Mouse (Mus musculus): ENCODE results near the gene Il1rl1. TPM values are rescaled to one million over a fixed set of nuclear protein-coding genes. Genes with fewer than 3 reads are reported as not detected.

The Il1rl1 gene
- total RNA-seq, 2 experiments from 2014 or later = 0.10 TPM

DNA sequence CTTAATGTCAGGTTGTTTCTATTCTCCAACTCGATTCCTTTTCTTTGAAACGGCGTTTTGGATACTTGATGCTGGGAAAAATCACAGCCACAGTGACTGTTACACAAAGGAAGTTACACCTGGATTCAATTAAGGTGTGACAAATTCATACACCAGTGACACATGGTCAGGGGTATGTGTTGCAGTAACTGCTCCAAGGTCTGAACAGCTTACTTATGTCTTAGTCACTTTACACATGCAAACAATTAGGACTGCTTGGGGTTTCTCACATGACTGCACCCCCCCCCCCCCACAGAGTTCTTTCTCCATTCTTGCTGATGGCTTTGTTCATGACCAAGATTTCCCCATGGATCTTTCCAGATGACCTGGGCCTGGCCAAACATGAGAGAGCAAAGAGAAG lies 6.6 kb downstream of the Il1rl1 start:
- no peak for DNase-seq (ENCODE audit: low spot score in 2 of 2)

DNA sequence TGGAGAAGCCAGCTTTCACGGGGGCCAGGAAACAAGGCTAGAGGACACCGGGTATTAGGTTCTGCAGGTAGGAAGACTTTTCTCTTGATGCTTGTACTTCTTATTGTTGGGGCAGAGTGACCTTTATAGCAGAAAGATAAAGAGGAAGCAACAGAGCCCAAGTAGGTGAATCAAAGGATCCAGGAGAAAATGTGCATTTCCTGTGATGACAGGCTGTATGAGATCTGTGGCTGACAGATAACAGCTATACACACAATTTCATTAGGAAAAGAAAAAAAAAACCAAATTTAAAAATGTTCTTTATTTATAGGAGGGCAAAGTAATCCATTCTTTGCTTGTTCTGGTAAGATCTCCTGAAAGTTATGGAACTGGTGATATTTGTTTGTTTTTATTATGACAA lies 8.0 kb downstream of the Il1rl1 start:
- DNase-seq (ENCODE audit: low spot score in 2 of 2) = no peak

DNA sequence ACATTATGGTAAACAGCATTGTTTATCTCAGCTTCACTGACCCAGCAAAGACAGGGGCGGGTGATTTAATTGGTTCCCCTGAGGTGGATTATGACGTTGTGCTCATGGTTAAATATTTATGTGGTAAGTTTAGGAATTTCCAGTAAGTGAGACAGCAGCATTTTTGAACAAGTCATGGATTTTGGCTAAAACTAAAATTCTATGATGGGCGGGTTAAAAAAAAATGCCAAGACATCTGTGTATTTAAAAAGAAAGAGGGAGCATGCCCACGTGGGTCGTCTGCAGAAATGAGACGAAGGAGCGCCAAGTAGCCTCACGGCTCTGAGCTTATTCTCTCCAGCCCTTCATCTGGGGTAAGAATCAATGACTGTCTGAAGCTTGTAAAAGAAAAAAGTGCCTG lies 10.1 kb downstream of the Il1rl1 start:
- DNase-seq (ENCODE audit: low spot score in 2 of 2) = no peak

DNA sequence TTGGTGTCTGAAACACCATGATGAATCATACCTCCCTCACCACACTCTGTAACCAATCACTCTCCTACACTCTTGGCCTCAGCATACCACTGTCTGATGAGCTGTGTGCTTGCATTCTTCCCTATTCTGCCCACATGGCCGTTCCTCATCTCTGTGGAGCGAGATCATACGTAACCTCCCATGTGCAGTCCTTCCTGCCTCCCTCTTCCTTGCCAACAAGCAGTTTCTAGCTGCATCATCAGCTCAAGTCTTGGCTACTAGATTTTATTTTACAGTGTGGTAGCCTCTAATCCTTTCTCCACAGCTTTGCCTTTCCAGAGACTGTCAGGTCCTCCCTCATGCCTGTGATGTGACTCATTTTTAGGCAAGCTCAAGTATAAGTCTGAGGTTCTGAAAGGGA lies 15.4 kb downstream of the Il1rl1 start:
- DNase-seq (ENCODE audit: low spot score in 2 of 2) = peak in 1 of 2 experiments; percentile 17

DNA sequence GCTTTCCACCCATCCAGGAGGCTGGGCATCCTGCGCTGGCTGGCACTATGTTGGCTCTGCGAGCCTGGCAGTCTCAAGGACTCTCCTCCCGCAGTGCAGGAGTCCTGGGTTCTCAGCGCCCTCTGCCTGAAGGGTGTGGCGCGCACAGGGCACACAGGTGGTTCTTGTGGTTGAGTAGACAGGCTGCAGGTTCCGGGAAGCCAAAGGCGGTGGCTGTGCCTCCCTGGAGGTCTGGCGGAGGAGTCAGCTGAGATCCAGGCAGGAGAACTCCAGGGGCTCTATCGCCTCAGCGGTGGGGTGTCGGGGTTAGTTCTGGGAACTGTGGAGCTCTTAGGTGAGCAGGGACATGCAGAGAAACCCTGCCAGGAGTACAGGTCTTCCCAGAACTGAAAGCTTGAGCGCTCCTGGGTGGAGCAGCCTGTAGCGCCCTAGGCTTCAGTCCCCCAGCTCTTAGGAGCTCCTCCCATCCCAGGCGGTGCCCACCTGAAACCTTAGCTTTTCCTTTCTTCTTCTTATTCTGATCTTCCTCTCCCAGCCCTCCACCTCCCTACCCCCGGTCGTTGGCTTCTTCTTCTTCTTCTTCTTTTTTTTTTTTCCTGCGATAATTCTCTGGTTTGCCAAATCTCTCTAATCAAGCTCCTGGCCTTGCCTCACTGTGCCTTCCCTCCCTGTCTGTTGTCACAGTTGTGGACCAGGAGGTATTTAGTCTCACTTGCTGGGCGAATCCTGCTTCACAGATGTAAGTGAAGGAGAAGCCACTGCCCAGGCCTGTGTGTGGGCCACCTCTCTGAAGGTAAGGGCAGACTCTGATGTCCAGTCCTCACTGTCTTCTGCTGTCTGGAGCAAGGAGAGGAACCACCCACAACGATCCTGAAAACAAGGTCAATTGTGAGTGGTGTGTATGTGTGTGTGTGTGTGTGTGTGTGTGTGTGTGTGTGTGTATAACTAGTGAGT lies 36.4 kb downstream of the Il1rl1 start, which contains the start of gene Il18r1:
Gene Il18r1 (plus strand): TSS at position 76 of the 954 bp plus-strand sequence.
- no peak for DNase-seq (ENCODE audit: low spot score in 2 of 2)

DNA sequence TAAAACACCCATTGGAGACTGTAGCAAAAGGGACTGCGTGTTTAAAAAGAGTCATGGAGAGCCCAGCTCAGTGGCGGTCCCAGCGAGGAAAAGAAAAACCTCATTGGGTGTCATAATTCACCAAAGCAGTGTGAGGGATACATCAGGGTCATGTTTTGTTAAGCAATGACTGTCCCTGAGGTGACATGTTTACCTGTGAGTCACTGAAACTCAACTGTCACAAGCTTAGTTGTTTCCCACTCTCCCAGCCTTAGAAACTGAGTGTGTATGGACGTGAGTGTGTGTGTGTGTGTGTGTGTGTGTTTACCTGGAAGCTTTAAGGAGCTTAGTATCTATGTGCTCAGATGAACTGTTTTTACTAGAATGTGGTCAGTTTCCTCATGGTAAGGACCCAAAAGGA lies 37.9 kb downstream of the Il1rl1 start:
- DNase-seq (ENCODE audit: low spot score in 2 of 2) = no peak

DNA sequence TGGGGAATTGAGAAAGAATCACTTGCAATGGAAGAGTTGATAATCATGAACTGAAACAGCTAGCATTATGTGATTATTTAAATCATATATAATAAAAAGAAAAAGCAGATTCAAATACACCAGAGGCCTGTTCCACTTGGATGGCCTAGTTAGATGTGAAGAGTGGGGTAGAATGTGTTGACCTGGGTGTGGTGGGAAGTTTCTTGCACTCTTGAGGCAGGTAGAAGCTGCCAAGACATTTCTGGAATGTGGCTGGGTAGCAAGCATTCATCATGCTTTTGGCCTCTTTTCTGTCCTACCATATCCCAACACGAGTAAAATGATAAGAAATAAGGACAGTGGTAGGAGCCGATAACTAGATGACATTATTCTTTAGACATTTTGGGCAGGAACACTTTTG lies 39.4 kb downstream of the Il1rl1 start:
- no peak for DNase-seq (ENCODE audit: low spot score in 2 of 2)

DNA sequence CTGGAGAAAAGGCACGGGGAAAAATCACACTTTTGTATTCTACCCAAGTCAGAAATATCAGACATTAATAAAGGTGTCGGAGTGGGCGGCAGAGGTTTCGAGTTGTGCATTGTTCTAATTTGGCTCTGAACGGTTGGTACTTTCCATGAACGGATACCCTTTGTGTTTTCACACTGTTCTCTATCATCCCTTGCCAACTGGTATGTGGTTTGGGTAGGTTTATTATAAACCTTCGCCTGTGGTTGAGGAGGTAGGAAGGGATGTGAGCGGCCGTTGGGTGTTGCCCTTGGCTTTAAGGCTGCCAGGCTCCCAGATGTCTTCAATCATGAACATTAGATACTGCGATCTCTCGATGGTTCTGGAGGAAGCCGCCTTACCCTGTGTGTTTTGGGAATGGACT lies 40.5 kb downstream of the Il1rl1 start:
- DNase-seq (ENCODE audit: low spot score in 2 of 2) = no peak

DNA sequence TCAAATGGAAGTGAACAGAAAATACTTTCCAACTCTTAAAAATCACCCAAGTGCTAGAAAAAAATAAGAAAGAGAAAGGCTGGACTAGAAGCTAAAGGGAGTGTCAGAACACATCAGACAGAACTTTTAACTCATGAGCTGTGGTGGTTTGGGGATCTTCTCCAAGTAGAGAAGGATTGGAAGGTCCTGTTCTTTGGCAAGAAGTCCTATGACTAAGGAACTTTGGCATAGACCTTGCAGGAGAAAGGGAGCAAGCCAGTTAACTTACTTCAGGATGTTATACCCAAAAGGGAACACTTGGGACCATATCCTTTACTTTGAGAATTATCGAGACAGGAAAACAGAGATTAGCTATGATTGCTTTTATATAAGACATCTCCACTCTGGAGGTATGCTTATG lies 43.0 kb downstream of the Il1rl1 start:
- no peak for DNase-seq (ENCODE audit: low spot score in 2 of 2)

DNA sequence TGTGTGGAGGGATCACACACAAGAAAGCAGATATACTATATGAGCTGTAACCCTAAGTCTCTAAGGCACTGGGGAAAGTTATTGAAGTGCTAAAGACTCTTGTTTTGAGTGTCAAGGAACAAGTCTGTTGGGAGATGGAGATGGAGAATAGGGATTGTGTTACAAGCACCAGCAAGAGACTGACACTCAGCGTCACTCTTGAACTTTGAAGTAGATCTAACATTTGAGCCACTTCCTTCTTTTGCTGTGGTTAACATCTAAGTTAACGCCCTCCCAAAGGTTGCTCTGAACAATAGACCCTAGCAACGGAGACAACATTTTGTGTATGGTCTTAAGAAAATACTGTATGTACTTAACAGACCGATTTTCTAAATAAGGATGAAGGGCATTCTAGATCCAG lies 44.3 kb downstream of the Il1rl1 start:
- no peak for DNase-seq (ENCODE audit: low spot score in 2 of 2)

DNA sequence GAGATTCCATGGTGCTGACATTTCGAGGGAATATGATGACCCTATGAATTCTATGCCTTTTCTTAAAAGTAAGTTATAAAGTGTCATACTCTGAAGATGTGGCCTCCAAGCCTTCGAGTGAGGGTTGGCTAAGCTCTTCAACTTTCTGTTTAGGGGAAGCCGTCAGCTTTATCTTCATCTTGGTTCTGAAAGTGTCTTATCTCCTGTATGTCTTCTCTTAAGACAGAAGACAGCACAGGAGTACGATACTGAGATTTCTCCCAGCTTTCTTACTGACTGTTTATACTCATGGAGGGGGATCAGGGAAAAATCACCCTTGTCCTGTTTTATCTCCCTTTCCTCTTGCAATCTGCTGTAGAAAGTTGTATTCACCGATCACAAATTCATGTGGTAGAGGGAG lies 45.0 kb downstream of the Il1rl1 start:
- DNase-seq (ENCODE audit: low spot score in 2 of 2) = no peak

DNA sequence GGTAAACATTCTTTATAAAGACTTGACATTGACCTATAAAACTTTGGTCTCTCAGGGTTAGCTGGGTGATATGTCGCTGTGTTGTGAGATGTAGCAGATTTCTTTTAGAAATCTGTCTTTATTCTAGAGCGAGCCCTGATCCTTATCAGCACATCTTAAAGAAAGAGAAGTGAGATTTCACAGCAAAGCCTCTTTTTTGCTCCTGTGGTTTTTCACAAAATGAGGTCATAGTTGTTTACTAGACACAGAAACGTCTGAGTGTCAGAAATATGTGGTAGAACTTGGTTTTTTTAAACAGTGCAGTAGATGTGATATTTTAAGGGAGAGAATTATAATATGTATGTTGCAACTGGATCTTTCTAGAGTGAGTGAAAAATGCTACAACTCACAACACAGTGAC lies 46.3 kb downstream of the Il1rl1 start:
- no peak for DNase-seq (ENCODE audit: low spot score in 2 of 2)

DNA sequence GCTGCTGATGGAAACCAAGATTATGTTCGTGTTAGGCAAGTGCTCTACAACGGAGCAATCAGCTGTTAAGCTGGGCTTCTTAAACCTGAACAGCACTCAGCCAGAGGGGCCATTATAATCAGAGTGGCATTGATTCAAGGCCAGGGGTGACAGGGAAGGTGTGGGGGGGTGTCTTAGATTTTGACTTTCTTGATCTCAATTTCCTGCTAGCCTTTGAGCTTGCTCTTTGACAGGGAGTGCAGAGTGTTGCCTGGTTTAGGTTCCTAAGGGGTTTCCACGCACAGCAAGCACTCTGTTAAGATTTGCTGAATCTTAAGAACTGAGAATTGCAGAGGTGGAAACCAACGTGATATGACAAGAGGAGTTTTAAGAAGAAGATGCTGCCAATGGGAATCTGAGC lies 47.4 kb downstream of the Il1rl1 start:
- no peak for DNase-seq (ENCODE audit: low spot score in 2 of 2)

DNA sequence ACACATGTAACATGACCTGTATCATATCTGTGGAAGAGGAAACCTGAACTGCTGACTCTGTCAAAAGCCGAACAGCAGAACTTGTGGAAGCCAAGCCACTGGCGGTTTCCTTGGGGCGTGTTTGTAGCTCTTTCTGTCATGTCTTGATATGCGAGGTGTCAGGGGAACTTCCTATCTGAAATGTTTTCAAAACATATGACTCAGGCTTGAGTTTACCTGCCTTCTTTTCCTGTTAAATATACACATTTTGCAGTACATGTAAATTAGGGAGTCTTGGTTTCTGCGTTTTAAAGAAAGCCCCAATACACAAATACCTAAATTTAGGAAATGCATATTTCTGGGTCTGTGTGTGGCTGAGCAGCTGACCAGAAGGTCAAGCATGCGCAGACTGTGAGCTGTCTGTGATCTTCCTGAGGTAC lies 50.1 kb downstream of the Il1rl1 start:
- no peak for DNase-seq (ENCODE audit: low spot score in 2 of 2)

DNA sequence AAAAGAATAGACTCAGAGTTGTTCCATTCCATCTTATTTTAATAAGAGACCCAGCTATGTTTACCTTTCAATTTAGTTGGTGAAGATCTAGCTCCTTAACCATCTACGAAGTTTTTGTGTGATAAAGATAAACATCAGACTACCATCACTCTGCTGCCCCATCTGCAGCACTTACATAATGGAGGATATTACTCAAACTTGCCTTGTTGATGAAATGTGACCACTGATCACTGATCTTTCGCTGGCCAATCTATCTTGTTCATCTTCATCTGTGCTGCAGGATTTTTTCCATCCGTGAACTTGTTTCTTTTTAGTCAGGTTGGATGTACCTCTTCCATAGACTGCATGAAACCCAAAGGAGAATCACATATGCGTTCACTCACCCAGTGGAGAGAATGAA lies 65.2 kb downstream of the Il1rl1 start:
- no peak for DNase-seq (ENCODE audit: low spot score in 2 of 2)

DNA sequence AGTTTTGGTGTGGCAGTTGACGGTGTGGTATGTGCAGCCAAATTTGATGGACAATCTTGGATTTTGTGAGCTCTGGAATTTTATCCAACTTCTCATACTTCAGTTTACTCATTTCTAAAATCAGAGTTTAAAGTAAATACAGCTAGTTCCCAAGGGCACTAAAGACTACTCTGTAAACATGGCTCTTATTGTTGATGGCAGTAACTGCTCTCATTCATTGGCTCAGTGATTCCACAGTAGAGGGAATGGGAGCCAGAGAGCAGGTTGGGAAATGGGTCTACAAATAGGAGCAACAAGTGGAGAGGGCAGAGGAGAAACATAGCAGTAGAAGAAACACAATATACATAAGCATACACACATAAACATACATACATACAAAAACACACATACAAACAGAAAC lies 70.3 kb downstream of the Il1rl1 start:
- no peak for DNase-seq (ENCODE audit: low spot score in 2 of 2)

DNA sequence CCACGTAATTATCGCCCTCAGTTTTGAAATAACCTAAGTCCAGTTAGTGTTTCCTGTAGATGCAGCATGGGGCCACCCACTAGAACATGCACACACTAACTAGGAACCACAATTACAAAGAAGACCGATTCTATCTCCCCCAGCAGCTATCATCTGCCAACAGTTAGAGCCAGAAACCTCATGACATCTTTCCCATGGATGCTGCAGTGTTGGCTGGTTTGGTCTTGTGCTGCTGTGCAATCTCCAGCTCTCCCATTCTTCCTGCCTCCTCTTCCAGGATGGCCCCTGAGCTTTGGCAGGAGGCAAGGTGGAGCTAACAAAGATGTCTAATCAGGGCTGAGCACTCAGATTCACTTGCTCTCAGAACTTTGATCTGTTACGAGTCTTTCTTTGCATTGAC lies 71.8 kb downstream of the Il1rl1 start:
- DNase-seq (ENCODE audit: low spot score in 2 of 2) = no peak

DNA sequence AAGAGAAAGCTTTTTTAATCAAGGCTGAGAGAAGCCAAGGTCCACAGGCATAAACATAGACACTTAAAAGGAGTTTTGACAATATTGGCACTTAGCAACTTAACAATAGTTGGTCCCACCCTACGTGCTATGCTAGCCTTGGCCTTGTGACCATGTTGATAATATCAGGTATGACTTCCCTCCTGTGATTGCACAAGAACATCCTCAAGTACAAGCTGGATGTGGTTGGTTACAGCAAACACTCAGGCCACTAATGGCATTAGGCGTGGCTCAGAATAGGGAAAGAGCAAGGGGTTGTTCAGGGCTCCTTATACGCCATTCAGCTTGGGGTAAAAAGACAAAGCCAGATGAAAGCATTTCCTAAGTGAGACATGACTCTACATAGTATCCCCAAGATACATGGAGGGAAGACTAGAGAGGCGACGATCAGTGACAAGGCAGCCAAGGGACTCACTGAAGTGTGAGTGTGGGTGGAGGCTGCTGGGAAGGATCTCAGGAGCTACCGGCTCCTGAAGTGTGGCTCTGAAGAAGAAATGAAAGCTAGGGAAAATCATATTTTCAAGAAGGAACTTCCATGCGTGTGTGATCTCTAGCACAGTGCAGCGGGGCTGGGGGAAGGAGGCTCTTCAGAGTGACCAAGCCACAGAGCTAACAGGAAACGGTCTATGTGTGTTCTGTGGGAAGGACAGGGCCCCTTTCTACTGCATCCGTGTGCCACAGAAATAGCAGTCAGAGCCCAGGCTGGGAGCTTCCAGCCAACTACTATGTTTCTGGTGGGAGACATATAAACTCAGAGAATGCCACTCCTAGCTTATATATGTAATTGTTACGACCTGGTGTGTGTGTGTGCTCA lies 72.4 kb downstream of the Il1rl1 start:
- no peak for DNase-seq (ENCODE audit: low spot score in 2 of 2)

DNA sequence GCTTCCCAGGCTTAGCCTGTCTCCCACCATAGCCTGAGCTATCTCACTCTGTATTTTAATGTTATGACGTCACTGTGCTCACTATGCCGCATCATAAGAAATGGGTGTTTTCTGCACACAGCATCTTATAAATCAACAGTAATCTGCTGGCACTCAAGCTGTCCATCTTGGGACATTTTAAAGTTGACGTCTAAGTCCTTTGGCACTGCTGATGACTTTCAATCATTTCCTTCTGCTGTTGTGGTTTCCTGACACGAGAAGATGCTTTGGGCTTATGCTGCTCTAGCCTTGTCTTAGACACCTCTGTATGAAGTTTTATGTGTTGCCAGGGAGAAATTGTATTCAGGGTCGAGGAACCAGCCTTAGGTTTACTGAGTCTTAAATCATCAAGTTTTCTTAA lies 75.2 kb downstream of the Il1rl1 start:
- no peak for DNase-seq (ENCODE audit: low spot score in 2 of 2)
